Mouse (Mus musculus) left cerebral cortex, adult 8-10 months (tissue): ENCODE measurements at regions not wholly inside any gene's neighbourhood (a gene's known extent, or its start where the extent isn't known, plus 50 kb on each side); places are given as distances from the start of the nearest gene placed in this dataset.
A peak's percentile ranks its signal among the peaks of the same experiment; 100 is the strongest.

ENCODE experiments used
- DNase-seq, 2 experiments: peaks; one replicate each; pipeline ENCODE4 v3.0.0; 2022; ENCODE audit warnings: low spot score in 2 of 2

DNA sequence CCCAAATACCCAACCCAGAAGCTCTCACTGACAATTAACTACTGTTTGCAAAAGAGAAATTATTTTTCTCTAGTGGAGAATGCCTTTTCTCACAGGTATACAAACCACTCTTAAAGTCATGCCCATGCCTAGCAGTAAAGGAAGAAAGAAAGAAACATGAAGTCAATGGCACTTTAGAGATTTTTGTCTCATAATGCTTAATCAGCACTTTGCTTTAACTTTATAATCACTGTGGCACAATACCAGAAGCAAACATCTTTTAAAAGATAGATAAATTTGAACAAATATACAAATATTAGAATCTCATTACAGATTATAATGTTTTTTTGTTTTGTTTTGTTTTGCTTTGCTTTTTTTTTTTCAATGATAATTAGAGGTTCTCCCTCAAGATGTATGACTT lies 270.6 kb upstream of the 1700009N14Rik start:
- DNase-seq: no peak

DNA sequence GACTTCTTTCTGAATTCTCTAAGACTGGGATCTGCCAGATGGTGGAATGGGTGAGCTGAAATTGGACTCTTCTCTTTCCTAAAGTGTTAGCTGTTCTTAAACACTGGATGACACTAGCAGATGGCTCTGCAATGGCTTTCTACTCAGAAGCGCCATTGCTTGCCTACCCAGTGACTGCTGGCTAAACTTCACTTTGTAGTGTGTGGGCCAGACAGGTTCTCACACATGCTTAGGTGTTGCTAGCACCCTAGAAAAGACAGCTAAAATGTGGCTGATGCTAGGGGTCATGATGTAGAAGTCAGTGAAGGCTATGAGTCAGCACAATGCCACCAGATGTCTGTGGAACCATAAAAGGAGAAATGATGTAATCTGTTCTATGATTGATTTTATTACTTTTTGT lies 264.4 kb upstream of the 1700009N14Rik start:
- peak in 1 of 2 experiments; percentile 58 for DNase-seq

DNA sequence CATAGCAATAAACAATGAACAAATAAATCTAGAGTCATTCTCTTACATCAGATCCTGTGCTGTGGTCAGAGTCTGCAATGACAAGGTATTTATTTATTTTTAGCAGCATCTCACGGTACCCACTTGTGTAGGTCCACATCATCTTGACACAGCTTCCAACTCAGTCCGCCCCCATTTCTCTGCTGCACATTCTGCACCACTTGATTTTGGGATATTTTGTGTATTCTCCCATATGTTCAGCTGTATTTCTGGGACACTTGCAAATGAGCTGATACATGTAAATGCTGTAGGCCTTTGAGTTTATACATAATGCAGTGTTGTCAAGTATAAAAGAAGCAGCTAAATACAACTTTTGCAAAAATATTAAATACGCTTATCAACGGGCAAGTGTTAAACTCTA lies 250.9 kb upstream of the 1700009N14Rik start:
- peak in 1 of 2 experiments; percentile 81 for DNase-seq

DNA sequence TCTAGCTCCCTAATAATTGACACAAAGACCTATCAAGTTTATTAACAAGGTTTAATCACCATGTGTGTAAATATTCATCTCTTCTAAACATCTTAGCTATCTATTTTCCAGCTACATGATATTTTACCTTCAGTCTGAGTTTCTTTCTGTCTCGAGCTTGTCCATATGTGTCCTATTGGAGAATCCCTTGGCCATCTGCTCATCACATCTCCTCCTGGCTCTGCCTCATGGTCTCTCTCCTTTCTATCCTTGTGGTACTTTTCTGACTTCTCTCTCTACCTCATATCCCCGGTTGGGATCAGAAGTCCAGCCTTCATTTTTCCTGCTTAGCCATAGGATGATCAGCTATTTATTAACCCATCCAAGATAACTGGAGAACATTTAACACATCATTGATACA lies 239.5 kb upstream of the 1700009N14Rik start:
- DNase-seq: no peak
